Mouse (Mus musculus) myocyte (in vitro differentiated cells): ENCODE data around the gene Wdr86. TPM values are rescaled to one million over a fixed set of nuclear protein-coding genes. Genes with fewer than 3 reads are reported as not detected.

ENCODE experiments used
- H3K27me3 ChIP-seq: one replicate; pipeline ENCODE4 v1.6.1; 2011; ENCODE audit not compliant: control insufficient read depth, insufficient read depth, insufficient read length
- H3K36me3 ChIP-seq: one replicate; pipeline ENCODE4 v1.6.1; 2011; ENCODE audit not compliant: control insufficient read depth, insufficient read depth
- H3K4me2 ChIP-seq: one replicate; pipeline ENCODE4 v1.6.1; 2011; ENCODE audit warnings: low read depth, control low read depth
- H3K4me3 ChIP-seq: one replicate; pipeline ENCODE4 v1.5.1; 2011; ENCODE audit warnings: mild to moderate bottlenecking, control low read depth, moderate library complexity
- H3K79me2 ChIP-seq: one replicate; pipeline ENCODE4 v1.6.1; 2011; ENCODE audit not compliant: control insufficient read depth, insufficient read depth
- H3ac ChIP-seq: one replicate; pipeline ENCODE4 v1.6.1; 2011; ENCODE audit not compliant: control insufficient read depth, insufficient read length
- CEBPB ChIP-seq: IDR thresholded peaks from 2 replicates; pipeline ENCODE4 v1.6.1; 2011; ENCODE audit warnings: mild to moderate bottlenecking, moderate library complexity; ENCODE audit not compliant: poor library complexity, insufficient read depth, severe bottlenecking
- E2F4 ChIP-seq: IDR thresholded peaks from one replicate; pipeline ENCODE4 v1.6.1; 2011; ENCODE audit warnings: mild to moderate bottlenecking, control low read depth, moderate library complexity; ENCODE audit not compliant: insufficient read depth
- MAX ChIP-seq: IDR thresholded peaks from one replicate; pipeline ENCODE4 v1.6.1; 2011; ENCODE audit warnings: low read depth, mild to moderate bottlenecking, control low read depth
- MYOD1 ChIP-seq, 3 experiments: IDR thresholded peaks; one replicate each; pipeline ENCODE4 v1.6.1; 2011; ENCODE audit warnings: control low read depth in 2 of 3, low read depth in 2 of 3, mild to moderate bottlenecking in 2 of 3, moderate library complexity in 1 of 3; ENCODE audit not compliant: insufficient read length in 2 of 3, control insufficient read depth in 1 of 3
- MYOG ChIP-seq, 3 experiments: IDR thresholded peaks; one replicate each; pipeline ENCODE4 v1.6.1; 2011; ENCODE audit warnings: control low read depth in 2 of 3, low read depth in 2 of 3, mild to moderate bottlenecking in 2 of 3; ENCODE audit not compliant: insufficient read length in 2 of 3, control insufficient read depth in 1 of 3, insufficient read depth in 1 of 3
- POLR2A ChIP-seq: IDR thresholded peaks from one replicate; pipeline ENCODE4 v1.6.1; 2011; ENCODE audit warnings: low read depth, mild to moderate bottlenecking, control low read depth, moderate library complexity; ENCODE audit not compliant: insufficient read length
- POLR2AphosphoS2 ChIP-seq: IDR thresholded peaks from one replicate; pipeline ENCODE4 v1.6.1; 2011; ENCODE audit warnings: low read depth, control low read depth; ENCODE audit not compliant: insufficient read length
- REST ChIP-seq: IDR thresholded peaks from one replicate; pipeline ENCODE4 v1.6.1; 2011; ENCODE audit warnings: mild to moderate bottlenecking, control low read depth, moderate library complexity; ENCODE audit not compliant: insufficient read depth, insufficient read length
- SRF ChIP-seq: IDR thresholded peaks from one replicate; pipeline ENCODE4 v1.6.1; 2011; ENCODE audit warnings: low read depth; ENCODE audit not compliant: control insufficient read depth, insufficient read length
- TCF12 ChIP-seq: IDR thresholded peaks from one replicate; pipeline ENCODE4 v1.6.1; 2011; ENCODE audit warnings: mild to moderate bottlenecking, control low read depth; ENCODE audit not compliant: poor library complexity, insufficient read depth, severe bottlenecking
- TCF3 ChIP-seq: IDR thresholded peaks from one replicate; pipeline ENCODE4 v1.6.1; 2011; ENCODE audit warnings: low read depth, control low read depth; ENCODE audit not compliant: insufficient read length
- USF1 ChIP-seq: IDR thresholded peaks from one replicate; pipeline ENCODE4 v1.6.1; 2011; ENCODE audit warnings: low read depth, mild to moderate bottlenecking, control low read depth, moderate library complexity
- polyA plus RNA-seq: library from polyadenylated mRNA; unstranded; fragments of >200 nt; fragmentation: generic; extraction: Trizol; gene quantifications from one replicate; pipeline ENCODE4 v1.2.1, GENCODE M21; 2012; ENCODE audit warnings: missing spikeins

Wdr86 gene
- polyA plus RNA-seq, result not detected

DNA sequence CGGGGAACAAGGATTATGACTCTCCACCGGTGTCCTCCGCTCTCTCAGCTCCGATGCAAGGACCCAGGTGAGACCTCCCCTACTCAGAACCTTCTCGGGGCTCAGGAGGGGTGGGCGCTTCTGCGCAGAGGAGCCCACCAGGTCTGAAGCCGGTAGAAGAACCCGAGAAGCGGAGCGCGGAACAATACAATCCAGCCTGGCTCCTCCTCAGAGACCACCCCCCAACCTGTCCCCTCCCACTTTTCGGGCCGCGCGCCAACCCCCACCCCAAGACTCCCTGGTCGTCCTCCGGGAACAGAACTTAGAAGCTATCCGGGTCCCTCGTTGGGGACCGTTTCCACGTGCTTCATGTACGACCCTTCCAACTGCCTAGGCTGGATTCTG, at the start of gene Wdr86:
Gene Wdr86, minus strand, starts transcription at position 240 of the 384 bp plus-strand sequence.
- no peak within 1 kb of the TSS for H3K4me3 ChIP-seq
- H3K27me3 ChIP-seq, result peaks cover 50% of the 10 kb centered on the region
- no peak within 1 kb of the TSS for H3K4me2 ChIP-seq
- H3K79me2 ChIP-seq, result no peaks in the 10 kb centered on the region
- no peaks in the 10 kb centered on the region for H3K36me3 ChIP-seq
- TF ChIP-seq POLR2A (no peak), CEBPB (no peak), TCF12 (no peak), REST (no peak), TCF3 (no peak), USF1 (no peak), POLR2AphosphoS2 (no peak), MYOG (IDR thresholded peaks at IDR 0.05; ENCODE audit: control insufficient read depth in 1 of 3, insufficient read depth in 1 of 3, insufficient read length in 2 of 3, low read depth in 2 of 3) (no peak), MYOD1 (IDR thresholded peaks at IDR 0.05; ENCODE audit: control insufficient read depth in 1 of 3, insufficient read length in 2 of 3, low read depth in 2 of 3) (no peak), E2F4 (no peak), MAX (no peak), SRF (no peak)
- H3ac ChIP-seq, result no peak within 1 kb of the TSS

DNA sequence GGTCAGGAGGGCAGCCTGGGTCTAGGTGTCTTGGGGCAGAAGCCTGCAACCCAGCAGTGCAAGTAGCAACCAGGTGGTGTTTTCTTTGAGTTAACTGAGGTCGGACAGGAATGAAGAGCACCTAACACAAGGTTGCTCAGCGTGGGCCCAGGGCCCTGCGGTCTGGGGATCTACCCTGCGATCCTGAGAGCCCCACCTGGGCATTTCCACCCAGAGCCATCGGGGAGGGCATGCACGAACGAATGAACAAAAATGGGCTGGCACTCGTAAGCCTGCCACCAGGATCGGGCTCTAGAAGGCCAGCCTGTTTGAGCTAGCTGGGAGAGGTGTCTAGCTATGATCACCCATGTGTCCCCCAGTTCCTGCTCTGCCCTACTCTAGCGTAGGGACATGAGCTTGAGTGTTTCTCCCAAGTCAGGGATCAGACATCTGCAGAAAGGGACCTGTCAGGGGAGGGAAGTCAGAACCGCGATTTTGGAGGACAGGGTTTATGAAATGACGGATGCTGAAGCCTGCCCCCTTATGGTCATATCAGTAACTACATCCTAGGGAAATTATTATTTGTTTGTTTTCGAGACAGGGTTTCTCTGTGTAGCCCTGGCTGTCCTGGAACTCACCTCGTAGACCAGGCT, 49.5 kb upstream of the Wdr86 start:
- Histone ChIP-seq H3ac (no peak overlapping the region), H3K36me3 (no peaks in the 10 kb centered on the region), H3K27me3 (peaks cover 28% of the 10 kb centered on the region), H3K79me2 (no peaks in the 10 kb centered on the region), H3K4me3 (no peak overlapping the region), H3K4me2 (no peak overlapping the region)
- TF ChIP-seq REST (no peak), TCF3 (no peak)

DNA sequence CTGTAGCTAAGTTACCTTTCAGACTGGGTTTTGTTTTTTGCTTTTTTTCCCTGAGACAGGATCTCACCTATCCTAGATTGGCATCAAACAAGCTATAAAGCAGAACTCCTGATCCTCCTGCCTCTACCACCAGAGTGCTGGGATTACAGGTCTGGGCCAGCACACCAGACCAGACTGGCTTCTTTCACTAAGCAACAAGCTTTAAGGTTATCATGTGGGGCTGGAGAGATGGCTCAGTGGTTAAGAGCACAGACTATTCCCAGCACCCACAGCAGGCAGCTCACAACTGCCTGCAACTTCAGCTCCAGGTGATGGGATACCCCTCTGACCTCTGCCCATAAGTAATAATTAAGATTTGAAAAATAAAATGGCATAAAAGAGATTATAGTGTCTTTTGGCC, 48.8 kb upstream of the Wdr86 start:
- no peak for TF ChIP-seq TCF3
- TF ChIP-seq POLR2A, result no peak
- no peak for TF ChIP-seq CEBPB
- no peak for TF ChIP-seq MYOD1 (IDR thresholded peaks at IDR 0.05; ENCODE audit: control insufficient read depth in 1 of 3, insufficient read length in 2 of 3, low read depth in 2 of 3)
- no peak for TF ChIP-seq SRF
- no peak for TF ChIP-seq USF1
- TF ChIP-seq MYOG (IDR thresholded peaks at IDR 0.05; ENCODE audit: control insufficient read depth in 1 of 3, insufficient read depth in 1 of 3, insufficient read length in 2 of 3, low read depth in 2 of 3), result no peak
- TF ChIP-seq REST, result no peak
- no peak for TF ChIP-seq E2F4
- no peak for TF ChIP-seq MAX
- no peak for TF ChIP-seq TCF12
- TF ChIP-seq POLR2AphosphoS2, result no peak
- no peak overlapping the region for H3K4me3 ChIP-seq
- H3K4me2 ChIP-seq, result no peak overlapping the region
- H3K79me2 ChIP-seq, result no peaks in the 10 kb centered on the region
- no peaks in the 10 kb centered on the region for H3K36me3 ChIP-seq
- peaks cover 24% of the 10 kb centered on the region for H3K27me3 ChIP-seq
- H3ac ChIP-seq, result no peak overlapping the region

DNA sequence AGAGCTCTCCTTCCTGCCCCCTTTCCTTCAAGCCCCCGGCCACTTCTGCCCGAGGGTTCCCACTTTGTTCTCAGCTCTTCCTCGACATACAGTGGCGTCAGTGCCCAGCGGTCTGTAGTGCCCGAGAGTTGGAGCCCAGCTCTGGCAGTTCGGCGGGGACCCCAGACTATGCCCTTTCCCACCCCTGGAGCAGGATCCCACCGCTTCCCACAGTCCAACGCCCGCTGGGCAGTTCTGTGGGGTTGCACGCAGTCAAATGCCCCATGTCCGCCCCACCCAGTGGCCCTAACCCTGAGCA, 48.3 kb upstream of the Wdr86 start:
- H3K36me3 ChIP-seq, result no peaks in the 10 kb centered on the region
- TF ChIP-seq USF1, result no peak
- TF ChIP-seq CEBPB, result no peak
- TF ChIP-seq POLR2AphosphoS2, result no peak
- no peak for TF ChIP-seq TCF3
- no peak overlapping the region for H3K4me2 ChIP-seq
- peaks cover 22% of the 10 kb centered on the region for H3K27me3 ChIP-seq
- H3K4me3 ChIP-seq, result no peak overlapping the region
- no peaks in the 10 kb centered on the region for H3K79me2 ChIP-seq
- no peak overlapping the region for H3ac ChIP-seq

DNA sequence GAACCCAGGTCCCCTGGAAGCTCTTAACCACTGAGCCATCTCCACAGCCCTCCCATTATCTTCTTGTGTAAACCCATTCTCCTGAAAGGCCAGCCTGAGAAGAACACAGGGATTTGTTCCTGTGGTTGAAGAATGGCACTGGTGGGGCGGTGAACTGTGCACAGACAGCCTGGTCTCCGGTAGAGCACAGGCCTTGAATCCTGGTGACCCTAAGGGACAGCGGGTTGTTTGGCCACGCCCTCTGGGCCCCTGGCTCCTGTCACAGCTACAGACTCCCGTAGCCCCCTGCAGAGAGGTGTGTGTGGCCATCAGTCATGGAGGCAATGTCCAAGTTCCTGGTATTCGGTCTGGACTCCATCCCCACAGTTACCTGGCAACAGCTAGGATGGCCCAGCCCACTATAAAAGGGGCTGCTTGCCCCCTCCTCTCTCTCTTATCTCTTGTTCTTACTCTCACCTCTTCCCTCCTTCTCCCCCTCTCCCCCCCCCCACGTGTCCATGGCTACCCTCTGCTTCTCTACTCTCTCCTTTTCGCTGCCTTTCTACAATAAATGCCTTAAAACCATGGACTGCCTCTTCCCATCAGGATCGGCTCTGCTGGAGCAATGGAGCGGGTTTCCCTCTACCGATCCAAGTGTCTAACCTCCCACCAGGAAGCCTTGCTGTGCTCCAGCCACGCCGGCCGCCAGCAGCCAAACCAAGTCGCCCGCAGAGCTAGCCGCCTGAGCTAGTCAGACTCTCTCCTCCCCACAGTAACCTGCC, 47.7 kb upstream of the Wdr86 start:
- peaks cover 18% of the 10 kb centered on the region for H3K27me3 ChIP-seq
- TF ChIP-seq TCF3 (no peak), MAX (no peak), MYOG (IDR thresholded peaks at IDR 0.05; ENCODE audit: control insufficient read depth in 1 of 3, insufficient read depth in 1 of 3, insufficient read length in 2 of 3, low read depth in 2 of 3) (no peak), SRF (no peak), MYOD1 (IDR thresholded peaks at IDR 0.05; ENCODE audit: control insufficient read depth in 1 of 3, insufficient read length in 2 of 3, low read depth in 2 of 3) (no peak), TCF12 (no peak), REST (no peak), E2F4 (no peak)
- no peaks in the 10 kb centered on the region for H3K36me3 ChIP-seq
- no peak overlapping the region for H3K4me3 ChIP-seq
- no peaks in the 10 kb centered on the region for H3K79me2 ChIP-seq
- no peak overlapping the region for H3K4me2 ChIP-seq
- H3ac ChIP-seq, result no peak overlapping the region
